ENCODE assay signal across 10 mouse cellular contexts in the genomic region with DNA sequence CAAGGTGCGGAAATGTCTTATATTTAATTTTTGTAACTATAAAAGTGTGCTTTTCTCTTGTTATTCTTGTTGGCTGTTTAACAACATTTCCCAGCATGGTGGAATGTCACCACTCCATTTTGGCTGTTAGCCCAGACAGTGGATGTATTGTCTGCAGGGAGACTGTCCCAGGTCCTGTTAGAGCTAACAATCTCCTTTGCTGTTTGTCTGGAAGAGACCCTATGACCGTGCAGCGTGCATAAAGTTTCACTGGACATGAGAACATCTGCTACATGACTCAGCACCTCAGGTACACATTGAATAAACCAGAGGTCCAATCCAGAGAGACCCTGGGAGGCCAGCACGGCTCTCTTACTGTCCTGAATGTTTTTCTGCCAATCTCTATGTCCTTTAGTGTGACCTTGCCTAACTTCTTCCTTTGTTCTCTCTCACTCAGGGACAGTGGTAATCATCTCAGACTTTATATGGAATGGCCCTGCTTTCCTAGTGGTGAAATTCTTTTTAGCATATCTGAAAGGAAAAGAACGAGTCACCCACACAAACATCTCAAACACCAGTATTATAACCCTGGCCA.
A peak's percentile ranks its signal among the peaks of the same experiment; 100 is the strongest.
DNase-seq lines count a peak whose midpoint lies in the region; ATAC-seq and TF ChIP-seq lines count a peak whose summit lies in the region.
"Had no signal": no experiment of that assay in that cellular context is flagged by ENCODE, and none has a peak within 500 bp of the region (broad histone marks: within the 10 kb centered on the region; RNA-seq: fewer than 3 reads in every experiment).

No protein-coding gene starts in this region.

- H3K36me3 ChIP-seq in embryonic facial prominence, embryonic 14.5 days (ENCODE audit: control insufficient read depth, insufficient read depth, low read length) = no peaks in the 10 kb centered on the region
- H3K36me3 ChIP-seq in embryonic facial prominence, embryonic 10.5 days (replicated peaks) = no peaks in the 10 kb centered on the region
- no peaks in the 10 kb centered on the region for H3K36me3 ChIP-seq in lung, embryonic 14.5 days (ENCODE audit: insufficient read depth)
- no peaks in the 10 kb centered on the region for H3K36me3 ChIP-seq in heart, embryonic 16.5 days (ENCODE audit: control insufficient read depth, insufficient read depth)
- H3K36me3 ChIP-seq: embryonic facial prominence, embryonic 13.5 days had no signal

- peak; percentile 61 for DNase-seq in embryonic facial prominence, embryonic 14.5 days (ENCODE audit: low spot score)
- DNase-seq in embryonic facial prominence, embryonic 10.5 days (ENCODE audit: low spot score) = no peak
- peak; percentile 83 for DNase-seq in lung, embryonic 14.5 days
- no peak for DNase-seq in lung, postnatal 25 days (ENCODE audit: low spot score)
- DNase-seq in brain, embryonic 14.5 days (ENCODE audit: low read depth) = peak; percentile 56
- DNase-seq in testis, postnatal 10 days (ENCODE audit: low spot score) = no peak
- no peak for DNase-seq in spleen, adult 12 weeks (ENCODE audit: low spot score)

- no peak for TF ChIP-seq CTCF in lung, embryonic 14.5 days (IDR thresholded peaks at IDR 0.05; ENCODE audit: low read depth)
- TF ChIP-seq CTCF in brain, embryonic 14.5 days (IDR thresholded peaks at IDR 0.05; ENCODE audit: borderline replicate concordance, extremely low read depth, insufficient read depth, insufficient read length) = no peak

- no peak overlapping the region for H3K9ac ChIP-seq in embryonic facial prominence, embryonic 14.5 days (ENCODE audit: low read depth, low read length)
- H3K9ac ChIP-seq in lung, embryonic 14.5 days = no peak overlapping the region
- no peak overlapping the region for H3K9ac ChIP-seq in heart, embryonic 16.5 days (ENCODE audit: low read length)
- H3K9ac ChIP-seq: embryonic facial prominence, embryonic 13.5 days had no signal

- H3K27me3 ChIP-seq in embryonic facial prominence, embryonic 14.5 days (replicated peaks; ENCODE audit: control insufficient read depth, insufficient read depth, low read length) = no peaks in the 10 kb centered on the region
- 0 out of 2 replicates have a peak, but pooled peaks cover 4% of the 10 kb centered on the region for H3K27me3 ChIP-seq in embryonic facial prominence, embryonic 10.5 days (replicated peaks; ENCODE audit: low read depth, poor library complexity, severe bottlenecking)
- no peaks in the 10 kb centered on the region for H3K27me3 ChIP-seq in lung, embryonic 14.5 days (ENCODE audit: insufficient read depth, low read length)
- no peaks in the 10 kb centered on the region for H3K27me3 ChIP-seq in heart, embryonic 16.5 days (ENCODE audit: control insufficient read depth, insufficient read depth, low read length)
- H3K27me3 ChIP-seq: embryonic facial prominence, embryonic 13.5 days had no signal

- H3K9me3 ChIP-seq in embryonic facial prominence, embryonic 14.5 days (ENCODE audit: control insufficient read depth, low read length) = no peaks in the 10 kb centered on the region
- no peaks in the 10 kb centered on the region for H3K9me3 ChIP-seq in embryonic facial prominence, embryonic 10.5 days
- H3K9me3 ChIP-seq in lung, embryonic 14.5 days (ENCODE audit: low read depth, low read length) = no peaks in the 10 kb centered on the region
- H3K9me3 ChIP-seq in heart, embryonic 16.5 days (replicated peaks; ENCODE audit: control insufficient read depth, low read length) = no peaks in the 10 kb centered on the region
- H3K9me3 ChIP-seq: embryonic facial prominence, embryonic 13.5 days had no signal

- H3K4me2 ChIP-seq in embryonic facial prominence, embryonic 14.5 days (ENCODE audit: low read depth, low read length) = no peak overlapping the region
- no peak overlapping the region for H3K4me2 ChIP-seq in lung, embryonic 14.5 days
- H3K4me2 ChIP-seq in heart, embryonic 16.5 days (ENCODE audit: low read depth, low read length) = no peak overlapping the region; the same call in 1 of the 2 replicates
- H3K4me2 ChIP-seq: embryonic facial prominence, embryonic 13.5 days; liver, embryonic 11.5 days had no signal

- no peak overlapping the region for H3K4me3 ChIP-seq in embryonic facial prominence, embryonic 14.5 days (ENCODE audit: low read depth, low read length)
- no peak overlapping the region for H3K4me3 ChIP-seq in embryonic facial prominence, embryonic 10.5 days
- H3K4me3 ChIP-seq in lung, embryonic 14.5 days (ENCODE audit: low read depth, low read length) = no peak overlapping the region
- no peak overlapping the region for H3K4me3 ChIP-seq in heart, embryonic 16.5 days (ENCODE audit: low read length)
- H3K4me3 ChIP-seq: embryonic facial prominence, embryonic 13.5 days had no signal

- no peak overlapping the region for H3K27ac ChIP-seq in embryonic facial prominence, embryonic 14.5 days (replicated peaks; ENCODE audit: low read depth, low read length)
- no peak overlapping the region for H3K27ac ChIP-seq in embryonic facial prominence, embryonic 10.5 days (replicated peaks)
- no peak overlapping the region for H3K27ac ChIP-seq in lung, embryonic 14.5 days (ENCODE audit: low read depth)
- H3K27ac ChIP-seq in heart, embryonic 16.5 days (ENCODE audit: low read length) = peak overlapping the region; percentile 90
- H3K27ac ChIP-seq: embryonic facial prominence, embryonic 13.5 days had no signal

- no peak for TF ChIP-seq POLR2A in brain, embryonic 14.5 days (IDR thresholded peaks at IDR 0.05; ENCODE audit: borderline replicate concordance, extremely low read depth, insufficient read depth, insufficient read length, poor library complexity, severe bottlenecking)

- 35% methylated on average over 5 of the region's 5 CpGs for WGBS in embryonic facial prominence, embryonic 14.5 days
- 55% methylated on average over 5 of the region's 5 CpGs for WGBS in embryonic facial prominence, embryonic 10.5 days
- 36% methylated on average over 5 of the region's 5 CpGs for WGBS in lung, embryonic 14.5 days
- 29% methylated on average over 5 of the region's 5 CpGs for WGBS in heart, embryonic 16.5 days

- 0 out of 2 replicates have a peak, but pooled peaks cover 5% of the 10 kb centered on the region for H3K4me1 ChIP-seq in embryonic facial prominence, embryonic 14.5 days (ENCODE audit: control insufficient read depth, insufficient read depth, low read length)
- peaks cover 14% of the 10 kb centered on the region for H3K4me1 ChIP-seq in embryonic facial prominence, embryonic 10.5 days
- no peaks in the 10 kb centered on the region for H3K4me1 ChIP-seq in lung, embryonic 14.5 days (ENCODE audit: insufficient read depth)
- peaks cover 16% of the 10 kb centered on the region for H3K4me1 ChIP-seq in heart, embryonic 16.5 days (ENCODE audit: control insufficient read depth, insufficient read depth, low read length)
- H3K4me1 ChIP-seq: embryonic facial prominence, embryonic 13.5 days had no signal

- ATAC-seq in embryonic facial prominence, embryonic 14.5 days (ENCODE audit: low read depth) = peak; percentile 57; the same call in 1 of the 2 replicates
- ATAC-seq in lung, embryonic 14.5 days (ENCODE audit: insufficient read depth) = peak; percentile 73; the same call in 1 of the 2 replicates
- ATAC-seq in heart, embryonic 16.5 days (replicated peaks; ENCODE audit: extremely low read depth, insufficient read depth, low FRiP score) = peak; percentile 82

Comparison
In these comparisons a context has a peak if more than half of its experiments do, and no peak if none do; other contexts are left out.
1. DNase-seq: peak in embryonic facial prominence, embryonic 14.5 days (single experiment), lung, embryonic 14.5 days (single experiment) and brain, embryonic 14.5 days (single experiment); none in embryonic facial prominence, embryonic 10.5 days (single experiment), lung, postnatal 25 days (single experiment), testis, postnatal 10 days (single experiment) and spleen, adult 12 weeks (single experiment).
2. Peak in every context shown above with its lines, with median percentiles within 50 percentile points of each other: ATAC-seq.